Mouse (Mus musculus) hindbrain, embryonic 14.5 days (tissue): ENCODE measurements around the gene Bcar3. TPM values are rescaled to one million over a fixed set of nuclear protein-coding genes. Genes with fewer than 3 reads are reported as not detected.

ENCODE experiments used
- ATAC-seq: fragments of 200-750 bp; cut with Nextera tagmentation; 2 replicates; pipeline ENCODE4 v1.8.0; 2017; ENCODE audit warnings: moderate number of reproducible peaks, mild to moderate bottlenecking, moderate TSS enrichment, moderate library complexity; ENCODE audit not compliant: low FRiP score
- DNase-seq: peaks from one replicate; pipeline ENCODE4 v3.0.0-alpha.2; 2015; ENCODE audit warnings: low spot score
- H3K27ac ChIP-seq: fragments of 300-500 bp; sonication (generic); 2 replicates; pipeline ENCODE4 v1.5.1; 2014; ENCODE audit warnings: mild to moderate bottlenecking, moderate library complexity
- H3K27me3 ChIP-seq: fragments of 300-500 bp; sonication (generic); 2 replicates; pipeline ENCODE4 v1.6.1; 2014; ENCODE audit warnings: mild to moderate bottlenecking, low read length, mixed read lengths; ENCODE audit not compliant: control insufficient read depth, insufficient read depth
- H3K36me3 ChIP-seq: fragments of 300-500 bp; sonication (generic); replicated peaks from 2 replicates; pipeline ENCODE4 v1.6.1; 2014; ENCODE audit not compliant: control insufficient read depth, insufficient read depth
- H3K4me1 ChIP-seq: fragments of 300-500 bp; sonication (generic); replicated peaks from 2 replicates; pipeline ENCODE4 v1.6.1; 2014; ENCODE audit warnings: antibody characterized with exemption, low read length, mixed read lengths; ENCODE audit not compliant: control insufficient read depth, insufficient read depth
- H3K4me2 ChIP-seq: fragments of 300-500 bp; sonication (generic); replicated peaks from 2 replicates; pipeline ENCODE4 v1.6.1; 2014; ENCODE audit warnings: mild to moderate bottlenecking, moderate library complexity
- H3K4me3 ChIP-seq: fragments of 300-500 bp; sonication (generic); replicated peaks from 2 replicates; pipeline ENCODE4 v1.5.1; 2014; ENCODE audit warnings: mild to moderate bottlenecking, low read length
- H3K9ac ChIP-seq: fragments of 300-500 bp; sonication (generic); 2 replicates; pipeline ENCODE4 v1.6.1; 2014
- H3K9me3 ChIP-seq: fragments of 300-500 bp; sonication (generic); 2 replicates; pipeline ENCODE4 v1.6.1; 2016; ENCODE audit warnings: low read length; ENCODE audit not compliant: control insufficient read depth
- WGBS: fragments of 180-500 bp; shearing (Covaris S2); extraction: QIAGEN DNeasy Blood & Tissue Kit; methylation state at CpG from one replicate; pipeline ENCODE4 v1.1.7; 2014; 5-methylcytosine and 5-hydroxymethylcytosine counted together
- polyA plus RNA-seq: library from polyadenylated mRNA; unstranded; fragments of >200 nt; fragmentation: Nextera tagmentation; extraction: Ambion mirVana; gene quantifications from 2 replicates; pipeline ENCODE4 v1.2.1, GENCODE M21; 2014

Gene Bcar3
- polyA plus RNA-seq, 1 experiment from 2014 or later = 6.2 TPM

- no peak for ATAC-seq
- no peaks in the 10 kb centered on the region for H3K36me3 ChIP-seq
- no peaks in the 10 kb centered on the region for H3K9me3 ChIP-seq
- H3K9ac ChIP-seq = no peak overlapping the region
- H3K27ac ChIP-seq = no peak overlapping the region
- H3K27me3 ChIP-seq = no peaks in the 10 kb centered on the region
- H3K4me1 ChIP-seq = no peaks in the 10 kb centered on the region
- no peak for DNase-seq
- H3K4me3 ChIP-seq = no peak overlapping the region
- no peak overlapping the region for H3K4me2 ChIP-seq
- WGBS = 66% methylated on average over 9 of the region's 9 CpGs
Measured at GRCm38 (mm10) chr3:122343437-122343853, 49.5 kb downstream of the Bcar3 start.

GRCm38 (mm10) chr3:122344350-122344749, 50.4 kb downstream of the Bcar3 start:
- WGBS = 89% methylated on average over 5 of the region's 5 CpGs
- Histone ChIP-seq H3K27me3 (no peaks in the 10 kb centered on the region), H3K4me2 (no peak overlapping the region), H3K36me3 (no peaks in the 10 kb centered on the region), H3K4me3 (no peak overlapping the region), H3K9ac (no peak overlapping the region), H3K4me1 (no peaks in the 10 kb centered on the region), H3K9me3 (no peaks in the 10 kb centered on the region), H3K27ac (no peak overlapping the region)
- no peak for ATAC-seq
- DNase-seq = no peak

GRCm38 (mm10) chr3:122345977-122346472, 52.1 kb downstream of the Bcar3 start:
- Histone ChIP-seq H3K4me3 (no peak overlapping the region), H3K9me3 (no peaks in the 10 kb centered on the region), H3K27ac (no peak overlapping the region), H3K4me2 (no peak overlapping the region), H3K9ac (no peak overlapping the region), H3K36me3 (no peaks in the 10 kb centered on the region), H3K4me1 (no peaks in the 10 kb centered on the region), H3K27me3 (no peaks in the 10 kb centered on the region)
- DNase-seq (no peak), ATAC-seq (no peak)
- 86% methylated on average over 1 of the region's 1 CpGs for WGBS

GRCm38 (mm10) chr3:122346600-122346999, 52.7 kb downstream of the Bcar3 start:
- 94% methylated on average over 2 of the region's 2 CpGs for WGBS
- H3K27me3 ChIP-seq = no peaks in the 10 kb centered on the region
- no peaks in the 10 kb centered on the region for H3K4me1 ChIP-seq
- no peak overlapping the region for H3K4me3 ChIP-seq
- H3K9me3 ChIP-seq = no peaks in the 10 kb centered on the region
- no peak overlapping the region for H3K4me2 ChIP-seq
- no peak for DNase-seq
- H3K36me3 ChIP-seq = no peaks in the 10 kb centered on the region
- no peak overlapping the region for H3K27ac ChIP-seq
- no peak for ATAC-seq
- H3K9ac ChIP-seq = no peak overlapping the region

- H3K9me3 ChIP-seq = no peaks in the 10 kb centered on the region
- DNase-seq (no peak), ATAC-seq (no peak)
- H3K4me3 ChIP-seq = no peak overlapping the region
- no peaks in the 10 kb centered on the region for H3K36me3 ChIP-seq
- H3K4me1 ChIP-seq = no peaks in the 10 kb centered on the region
- WGBS = 88% methylated on average over 5 of the region's 5 CpGs
- no peak overlapping the region for H3K4me2 ChIP-seq
- H3K27ac ChIP-seq = no peak overlapping the region
- H3K9ac ChIP-seq = no peak overlapping the region
- H3K27me3 ChIP-seq = no peaks in the 10 kb centered on the region
Measured at GRCm38 (mm10) chr3:122348677-122349076, 54.7 kb downstream of the Bcar3 start.

- no peak for DNase-seq
- Histone ChIP-seq H3K27me3 (no peaks in the 10 kb centered on the region), H3K36me3 (no peaks in the 10 kb centered on the region), H3K4me1 (no peaks in the 10 kb centered on the region), H3K9me3 (no peaks in the 10 kb centered on the region), H3K27ac (no peak overlapping the region), H3K4me2 (no peak overlapping the region), H3K9ac (no peak overlapping the region), H3K4me3 (no peak overlapping the region)
- ATAC-seq = no peak
- 87% methylated on average over 3 of the region's 3 CpGs for WGBS
Measured at GRCm38 (mm10) chr3:122352801-122353200, 58.9 kb downstream of the Bcar3 start.

GRCm38 (mm10) chr3:122359426-122359825, 65.5 kb downstream of the Bcar3 start:
- 74% methylated on average over 7 of the region's 7 CpGs for WGBS
- ATAC-seq (no peak), DNase-seq (no peak)
- H3K4me2 ChIP-seq = no peak overlapping the region
- no peaks in the 10 kb centered on the region for H3K27me3 ChIP-seq
- no peaks in the 10 kb centered on the region for H3K9me3 ChIP-seq
- no peaks in the 10 kb centered on the region for H3K4me1 ChIP-seq
- H3K4me3 ChIP-seq = no peak overlapping the region
- H3K9ac ChIP-seq = no peak overlapping the region
- no peaks in the 10 kb centered on the region for H3K36me3 ChIP-seq
- H3K27ac ChIP-seq = no peak overlapping the region

- no peak for DNase-seq
- no peak overlapping the region for H3K9ac ChIP-seq
- no peak for ATAC-seq
- H3K36me3 ChIP-seq = no peaks in the 10 kb centered on the region
- no peak overlapping the region for H3K27ac ChIP-seq
- H3K4me3 ChIP-seq = no peak overlapping the region
- H3K27me3 ChIP-seq = no peaks in the 10 kb centered on the region
- WGBS = 90% methylated on average over 9 of the region's 9 CpGs
- H3K4me1 ChIP-seq = peaks cover 2% of the 10 kb centered on the region; the same call in 1 of the 2 replicates
- H3K4me2 ChIP-seq = no peak overlapping the region
- H3K9me3 ChIP-seq = no peaks in the 10 kb centered on the region
Measured at GRCm38 (mm10) chr3:122359954-122360353, 66.0 kb downstream of the Bcar3 start.

- ATAC-seq (peak; percentile 49; the same call in 1 of the 2 replicates), DNase-seq (no peak)
- no peak overlapping the region for H3K27ac ChIP-seq
- H3K4me1 ChIP-seq = peaks cover 8% of the 10 kb centered on the region
- no peak overlapping the region for H3K4me3 ChIP-seq
- WGBS = 35% methylated on average over 5 of the region's 5 CpGs
- no peak overlapping the region for H3K9ac ChIP-seq
- H3K36me3 ChIP-seq = no peaks in the 10 kb centered on the region
- no peaks in the 10 kb centered on the region for H3K9me3 ChIP-seq
- no peaks in the 10 kb centered on the region for H3K27me3 ChIP-seq
- no peak overlapping the region for H3K4me2 ChIP-seq
Measured at GRCm38 (mm10) chr3:122360721-122361138, 66.8 kb downstream of the Bcar3 start.

GRCm38 (mm10) chr3:122362719-122363118, 68.8 kb downstream of the Bcar3 start:
- Histone ChIP-seq H3K27me3 (no peaks in the 10 kb centered on the region), H3K4me2 (no peak overlapping the region), H3K36me3 (no peaks in the 10 kb centered on the region), H3K4me3 (no peak overlapping the region), H3K4me1 (peaks cover 8% of the 10 kb centered on the region), H3K27ac (no peak overlapping the region), H3K9ac (no peak overlapping the region), H3K9me3 (no peaks in the 10 kb centered on the region)
- no peak for ATAC-seq
- no peak for DNase-seq
- WGBS = 63% methylated on average over 2 of the region's 2 CpGs
